Mouse (Mus musculus) neutrophil, adult 59 days (primary cell): ENCODE measurements around the gene Rec8. TPM values are rescaled to one million over a fixed set of nuclear protein-coding genes. Genes with fewer than 3 reads are reported as not detected.

Experiments used
- total RNA-seq, 2 experiments: library from RNA; stranded (reverse); gene quantifications; 1 replicate in 1 of 2; 2 replicates in 1 of 2; pipeline ENCODE4 v1.2.4; 2023

Rec8 gene
- total RNA-seq = 1 to 10 TPM in 1 of 2 experiments, not detected in 1; 1.3 TPM

DNA sequence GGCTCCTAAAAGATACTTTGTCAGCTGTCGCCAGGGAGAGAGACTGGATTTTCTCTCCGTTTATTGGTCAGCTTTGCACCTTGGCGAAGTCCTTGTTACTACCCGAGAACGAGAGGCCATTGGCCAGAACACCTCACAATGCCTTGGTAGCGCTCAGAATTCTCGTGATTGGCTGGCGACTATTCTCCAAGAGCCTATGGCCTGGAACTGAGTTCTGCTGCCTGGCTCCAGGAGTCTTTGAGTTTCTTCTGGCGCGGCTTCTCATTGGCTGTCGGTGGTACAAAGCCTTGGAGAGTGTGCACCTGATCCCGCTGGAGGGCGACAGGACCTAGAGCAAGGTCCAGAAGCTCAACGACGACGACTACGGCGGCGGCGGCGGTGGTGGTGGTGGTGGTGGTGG, at the start of gene Rec8:
TSS of gene Rec8 (plus strand) at position 216 of the 400 bp plus-strand sequence.

GRCm38 (mm10) chr14:55575302-55575701, 42.5 kb upstream of the Rec8 start, which contains the start of gene Fitm1:
Gene Fitm1, plus strand, starts transcription at chr14:55575617.

DNA sequence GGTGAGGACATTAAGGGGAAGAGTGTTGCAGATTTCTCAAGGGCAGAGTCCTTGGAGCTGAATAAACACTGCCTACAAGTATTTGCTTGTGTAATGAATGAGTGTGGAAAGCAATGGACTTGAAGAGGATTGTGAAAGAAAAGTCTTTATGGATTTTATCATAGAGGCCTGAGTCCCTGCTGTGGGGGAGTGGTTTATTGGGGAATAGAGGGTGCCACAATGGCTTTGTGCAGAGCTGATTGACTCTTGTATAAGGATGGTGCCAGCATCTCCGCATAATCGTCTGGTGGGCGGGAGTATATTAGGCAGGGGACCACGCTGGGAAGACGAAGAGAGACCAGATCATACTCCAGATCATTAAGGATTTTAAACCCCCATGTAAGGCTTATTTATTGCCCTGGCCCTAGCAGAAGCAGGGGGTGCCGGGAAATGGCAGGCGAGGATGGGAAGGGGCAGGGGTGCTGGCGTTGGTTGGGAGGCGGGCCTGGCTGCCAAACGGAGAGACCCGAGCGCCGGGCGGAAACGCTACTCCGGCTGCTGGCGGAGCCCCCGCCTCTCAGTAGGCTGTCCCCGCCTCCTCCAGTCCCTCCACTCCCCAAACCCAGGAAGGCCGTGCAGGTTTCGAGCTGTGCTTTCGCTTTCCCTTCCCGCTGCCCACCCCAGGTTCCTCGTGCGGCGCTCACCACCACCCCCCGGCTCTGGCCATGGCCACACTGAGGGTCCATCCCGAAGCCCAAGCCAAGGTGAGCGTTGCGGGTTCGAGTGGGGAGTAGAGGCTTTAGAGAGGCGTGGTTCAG, 39.8 kb upstream of the Rec8 start, which contains the start of gene Psme1:
TSS of gene Psme1 (plus strand) at position 253 of the 797 bp plus-strand sequence.

GRCm38 (mm10) chr14:55584702-55585565, 32.9 kb upstream of the Rec8 start, which contains the start of gene Emc9:
Gene Emc9, minus strand, starts transcription at chr14:55585302.

GRCm38 (mm10) chr14:55590748-55591330, 27.0 kb upstream of the Rec8 start, which contains the start of gene Psme2:
Gene Psme2, minus strand, starts transcription at chr14:55591113.

GRCm38 (mm10) chr14:55591331-55591891, 26.4 kb upstream of the Rec8 start, which contains the start of gene Rnf31:
Gene Rnf31, plus strand, starts transcription at chr14:55591708.

DNA sequence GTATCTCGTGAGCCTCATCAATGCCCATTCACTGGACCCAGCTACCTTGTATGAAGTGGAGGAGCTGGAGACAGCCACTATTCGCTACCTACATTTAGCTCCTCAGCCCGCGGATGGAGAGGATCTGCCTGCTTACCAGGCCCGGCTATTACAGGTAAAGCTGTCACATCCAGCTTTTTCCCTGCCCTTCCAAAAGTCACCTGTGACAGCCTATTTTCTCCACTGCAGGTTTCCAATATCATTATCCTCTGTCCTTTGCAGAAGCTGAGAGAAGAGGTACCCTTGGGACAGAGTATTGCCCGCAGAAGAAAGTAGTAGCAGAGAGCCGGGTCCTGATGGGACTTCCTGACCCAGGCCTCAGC, 14.6 kb upstream of the Rec8 start, which contains the start of gene Irf9:
TSS of gene Irf9 (plus strand) at position 301 of the 362 bp plus-strand sequence.

GRCm38 (mm10) chr14:55635523-55636007, 17.7 kb downstream of the Rec8 start, which contains the start of gene Ipo4:
Gene Ipo4, minus strand, starts transcription at chr14:55635957.

GRCm38 (mm10) chr14:55637795-55638194, 20.0 kb downstream of the Rec8 start, which contains the start of gene Gm49378:
Gene Gm49378, minus strand, starts transcription at chr14:55637895.

DNA sequence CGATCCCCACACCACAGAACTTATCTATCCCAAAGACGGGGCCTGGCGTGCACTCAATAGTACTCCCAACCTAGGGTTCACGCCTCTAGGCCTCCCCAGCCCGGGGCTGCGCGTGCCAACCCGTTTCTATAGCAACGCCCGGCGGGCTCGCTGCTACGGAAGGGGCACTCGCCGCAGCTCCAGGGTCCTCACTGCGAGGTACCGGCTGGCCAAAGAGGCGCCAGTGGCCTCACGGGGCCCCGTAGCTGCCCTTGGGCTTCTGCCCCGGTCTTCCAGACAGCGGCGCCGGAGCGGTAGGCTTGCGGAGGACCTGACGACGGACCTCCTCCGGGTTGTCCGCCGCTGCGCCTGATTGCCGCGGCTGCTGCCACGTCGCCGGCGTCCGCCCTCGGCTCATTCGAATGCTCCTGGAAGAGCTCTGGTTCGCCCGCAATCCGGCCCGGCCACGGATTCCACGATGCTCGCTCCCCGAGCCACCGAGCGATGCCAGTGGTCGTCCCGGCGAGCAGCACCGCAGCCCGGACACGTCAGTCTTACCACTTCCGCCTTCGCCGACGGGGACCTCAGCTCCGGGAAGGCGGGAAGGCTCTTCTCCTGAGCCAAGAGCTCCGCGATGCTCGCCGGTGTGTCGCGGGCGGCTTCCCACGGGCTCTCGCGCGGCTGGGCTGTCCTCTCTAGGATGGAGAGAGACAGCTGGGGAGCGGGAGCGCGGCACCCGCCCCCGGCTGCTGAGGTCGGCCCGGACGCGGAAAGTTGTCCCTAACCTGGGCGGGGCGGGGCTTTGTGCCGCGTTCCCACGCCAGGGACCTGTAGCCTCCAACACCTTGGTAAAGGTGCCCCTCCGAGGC, 25.4 kb downstream of the Rec8 start, which contains the start of gene Tm9sf1:
TSS of gene Tm9sf1 (minus strand) at position 747 of the 848 bp plus-strand sequence.

GRCm38 (mm10) chr14:55649884-55650283, 32.0 kb downstream of the Rec8 start, which contains the start of gene Tssk4:
Gene Tssk4, plus strand, starts transcription at chr14:55650184.

DNA sequence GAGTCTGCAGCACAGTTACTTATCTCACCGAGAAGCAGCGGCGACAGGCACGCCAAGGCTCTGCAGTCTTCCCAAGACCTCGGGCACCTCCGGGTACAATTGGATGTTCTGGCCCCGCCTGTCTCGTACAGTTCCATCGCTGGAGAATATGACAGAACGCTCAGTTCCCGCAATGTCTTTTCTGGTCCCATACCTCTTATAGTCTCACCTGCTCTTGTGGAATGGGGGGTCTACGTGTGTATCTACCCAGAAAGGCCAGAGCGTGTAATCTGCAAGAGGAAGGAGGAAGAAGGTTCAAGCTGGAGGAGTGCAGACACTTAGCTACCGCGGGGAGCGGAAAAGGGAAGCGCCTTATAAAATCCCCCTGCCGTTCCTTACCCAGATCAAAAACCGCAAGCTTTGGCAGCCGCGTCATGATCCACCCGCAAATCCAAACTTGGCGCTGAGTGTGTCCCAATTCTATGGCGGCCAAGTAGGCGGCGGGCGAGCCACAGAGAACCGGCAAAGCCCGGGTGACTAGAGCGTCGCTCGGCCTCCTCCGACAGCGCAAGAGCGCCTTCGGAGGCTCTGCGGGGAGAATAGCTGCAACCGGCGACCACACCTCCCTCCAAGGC, 42.2 kb downstream of the Rec8 start, which contains the start of gene Mdp1:
TSS of gene Mdp1 (minus strand) at position 549 of the 614 bp plus-strand sequence.

DNA sequence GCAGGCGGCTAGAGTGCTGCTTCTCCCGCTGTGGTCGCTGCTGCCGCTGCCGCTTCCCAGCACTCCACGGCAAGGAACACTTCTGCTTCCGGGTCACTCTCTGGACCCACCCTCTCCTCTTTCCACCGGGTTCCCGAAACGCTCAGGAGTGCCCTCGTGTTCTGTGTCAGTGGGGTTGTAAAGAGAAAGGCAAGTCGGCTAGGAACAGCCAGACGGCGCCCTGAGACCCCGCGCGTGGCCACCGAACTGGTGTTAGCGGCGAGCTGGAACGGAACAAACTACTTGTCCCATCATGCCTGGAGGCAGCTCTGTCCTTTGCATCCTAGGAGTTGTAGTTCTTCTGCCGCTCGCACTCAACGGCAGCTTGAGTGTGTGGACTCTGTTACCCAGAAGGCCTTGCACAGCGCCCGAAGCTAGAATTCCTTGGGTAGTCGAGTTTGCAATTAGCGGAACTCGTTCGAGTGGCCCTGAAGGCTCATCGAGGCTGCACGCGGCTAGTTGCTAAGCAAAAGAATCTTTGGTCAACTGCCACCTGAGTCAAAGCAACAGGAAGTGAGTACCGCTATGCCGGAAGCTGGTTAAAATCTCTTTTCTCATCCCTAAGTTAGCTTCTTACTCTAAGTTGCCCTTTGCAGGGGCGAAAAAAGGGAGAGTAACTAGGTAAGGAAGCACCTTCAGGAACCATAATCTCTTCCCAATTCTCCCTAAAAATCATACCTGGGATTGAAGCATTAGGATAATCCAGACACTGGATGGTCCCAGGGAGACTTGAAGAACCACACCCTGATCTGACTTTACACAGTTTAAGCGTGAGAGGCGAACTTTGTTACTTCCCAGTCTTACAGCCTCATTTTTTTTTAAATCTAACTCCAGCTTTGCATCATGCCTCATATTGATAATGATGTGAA, 54.2 kb downstream of the Rec8 start, which contains the start of the genes Gmpr2 and Nedd8:
TSS of gene Gmpr2 (plus strand) at position 109 of the 908 bp plus-strand sequence.
TSS of gene Nedd8 (minus strand) at position 292 of the 908 bp plus-strand sequence.

Other genes starting within 250 kb of the Rec8 start
- gene Dhrs4, start 139.3 kb upstream of the Rec8 start, total RNA-seq = 10 to 100 TPM; 16.0 to 20.8 TPM
- under 1 TPM; 0.22 to 0.42 TPM for gene Carmil3, start 127.4 kb upstream of the Rec8 start, total RNA-seq
- gene Cpne6, start 107.6 kb upstream of the Rec8 start, total RNA-seq = not detected
- not detected for gene Nrl, start 93.1 kb upstream of the Rec8 start, total RNA-seq
- 10 to 100 TPM; 25.2 to 30.4 TPM for gene Pck2, start 77.8 kb upstream of the Rec8 start, total RNA-seq
- gene Dcaf11, start 58.0 kb upstream of the Rec8 start, total RNA-seq = 10 to 100 TPM; 51.8 to 54.8 TPM
- 1 to 10 TPM; 1.9 to 3.3 TPM for gene A730061H03Rik, start 57.6 kb upstream of the Rec8 start, total RNA-seq
- gene Fitm1, start 42.4 kb upstream of the Rec8 start, total RNA-seq = not detected
- 100 to 1,000 TPM; 138 to 143 TPM for gene Psme1, start 39.9 kb upstream of the Rec8 start, total RNA-seq
- gene Emc9, start 32.7 kb upstream of the Rec8 start, total RNA-seq = 1 to 10 TPM; 4.4 to 5.9 TPM
- 100 to 1,000 TPM; 180 to 210 TPM for gene Psme2, start 26.9 kb upstream of the Rec8 start, total RNA-seq
- 10 to 100 TPM; 57.6 to 74.7 TPM for gene Rnf31, start 26.3 kb upstream of the Rec8 start, total RNA-seq
- gene Irf9, start 14.5 kb upstream of the Rec8 start, total RNA-seq = 10 to 100 TPM; 42.3 to 50.1 TPM
- 10 to 100 TPM; 10.7 to 12.2 TPM for gene Ipo4, start 17.9 kb downstream of the Rec8 start, total RNA-seq
- gene Gm49378, start 19.9 kb downstream of the Rec8 start, total RNA-seq = 1 to 10 TPM in 1 of 2 experiments, under 1 TPM in 1; 0.79 to 2.4 TPM
- gene Tm9sf1, start 25.8 kb downstream of the Rec8 start, total RNA-seq = 10 to 100 TPM; 34.3 to 37.8 TPM
- 1 to 10 TPM; 1.6 to 2.0 TPM for gene Tssk4, start 32.1 kb downstream of the Rec8 start, total RNA-seq
- 10 to 100 TPM; 13.2 to 13.9 TPM for gene Mdp1, start 42.5 kb downstream of the Rec8 start, total RNA-seq
- gene Gmpr2, start 53.9 kb downstream of the Rec8 start, total RNA-seq = 10 to 100 TPM; 15.8 to 16.6 TPM
- gene Nedd8, start 54.1 kb downstream of the Rec8 start, total RNA-seq = 100 to 1,000 TPM; 154 to 173 TPM
- 10 to 100 TPM; 53.2 to 64.0 TPM for gene Tinf2, start 63.8 kb downstream of the Rec8 start, total RNA-seq
- gene Tgm1, start 95.9 kb downstream of the Rec8 start, total RNA-seq = 1 to 10 TPM in 1 of 2 experiments, under 1 TPM in 1; 0.71 to 1.4 TPM
- gene Rabggta, start 104.2 kb downstream of the Rec8 start, total RNA-seq = 10 to 100 TPM; 23.8 to 27.4 TPM
- gene Dhrs1, start 127.7 kb downstream of the Rec8 start, total RNA-seq = 10 to 100 TPM; 53.1 to 63.6 TPM
- 10 to 100 TPM; 19.3 to 28.9 TPM for gene Nop9, start 127.7 kb downstream of the Rec8 start, total RNA-seq
- under 1 TPM in 1 of 2 experiments, not detected in 1; 0.53 TPM for gene Cideb, start 140.4 kb downstream of the Rec8 start, total RNA-seq
- gene Ltb4r2, start 143.4 kb downstream of the Rec8 start, total RNA-seq = under 1 TPM; 0.79 to 0.84 TPM
- gene Ltb4r1, start 147.9 kb downstream of the Rec8 start, total RNA-seq = 100 to 1,000 TPM; 203 to 224 TPM
- under 1 TPM; 0.36 to 0.51 TPM for gene Adcy4, start 166.1 kb downstream of the Rec8 start, total RNA-seq
- gene Ripk3, start 170.8 kb downstream of the Rec8 start, total RNA-seq = 10 to 100 TPM; 29.1 to 40.3 TPM
- not detected for gene Nfatc4, start 205.1 kb downstream of the Rec8 start, total RNA-seq
- 1 to 10 TPM; 2.3 to 2.8 TPM for gene Nynrin, start 236.0 kb downstream of the Rec8 start, total RNA-seq